Mouse (Mus musculus) large intestine, adult 2 months (tissue): ENCODE measurements around the gene Prps2. TPM values are rescaled to one million over a fixed set of nuclear protein-coding genes. Genes with fewer than 3 reads are reported as not detected.
"Not testable (repeated sequence)": the region's sequence is repeated elsewhere in the genome, so short reads cannot be mapped to it uniquely, and the experiment has no call there.

Experiments
- DNase-seq: peaks from one replicate; pipeline ENCODE4 v3.0.0-alpha.2; 2012; ENCODE audit warnings: low read depth, low spot score
- WGBS: fragments of 180-500 bp; shearing (Covaris S2); methylation state at CpG from one replicate; pipeline ENCODE4 v1.1.7; 2018; 5-methylcytosine and 5-hydroxymethylcytosine counted together
- polyA plus RNA-seq: library from polyadenylated mRNA; depleted of rRNA; stranded (reverse); fragments of >200 nt; gene quantifications from 2 replicates; pipeline ENCODE4 v1.2.3, GENCODE M21; 2012; rRNA removed

Gene Prps2
- polyA plus RNA-seq = 7.1 and 13.3 TPM in 2 replicates

GRCm38 (mm10) chrX:167382047-167382853 is at the start of gene Prps2:
Gene Prps2, minus strand, starts transcription at chrX:167382749.
- WGBS = 15% methylated on average over 46 of the region's 47 CpGs
- no peak for DNase-seq

DNA sequence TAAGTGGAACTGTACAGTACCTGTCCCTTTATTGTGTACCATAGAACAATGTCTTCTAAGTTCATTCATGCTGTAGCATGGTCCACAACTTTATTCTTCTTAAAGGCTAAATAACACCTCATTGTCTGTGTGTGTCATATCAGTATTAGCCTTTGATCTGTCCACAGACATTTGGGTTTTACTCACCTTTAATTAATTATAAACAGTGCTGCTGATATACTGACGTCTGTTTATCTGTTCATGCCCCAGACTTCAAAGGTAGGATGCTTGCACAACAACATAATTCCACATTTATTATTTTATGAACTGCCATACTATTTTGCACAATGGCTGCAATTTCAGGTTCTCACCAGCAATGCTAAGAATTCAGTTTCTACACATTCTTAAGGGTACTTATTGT is 35.1 kb upstream of the Prps2 start:
- WGBS = 26% methylated on average over 1 of the region's 1 CpGs
- DNase-seq = no peak

DNA sequence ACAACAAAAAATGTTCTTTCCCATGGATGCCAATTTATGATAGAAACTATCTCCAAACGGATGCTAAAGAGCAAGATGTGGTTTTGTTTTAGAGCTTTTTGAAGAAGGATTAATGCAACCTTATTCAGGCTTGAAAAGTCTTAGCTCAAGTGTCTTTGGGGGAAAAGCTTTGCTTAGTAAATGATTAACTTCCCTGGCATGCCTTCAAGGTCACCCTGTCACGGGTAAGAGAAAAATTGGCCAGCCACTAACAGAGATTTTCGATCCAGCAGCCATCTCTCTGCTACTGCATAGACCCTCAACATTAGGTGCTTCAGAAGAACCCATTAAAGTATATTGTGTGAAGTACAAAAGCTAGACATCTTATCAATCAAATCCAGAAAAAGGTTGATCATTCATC is 12.4 kb upstream of the Prps2 start:
- no peak for DNase-seq
- 36% methylated on average over 3 of the region's 3 CpGs for WGBS

DNA sequence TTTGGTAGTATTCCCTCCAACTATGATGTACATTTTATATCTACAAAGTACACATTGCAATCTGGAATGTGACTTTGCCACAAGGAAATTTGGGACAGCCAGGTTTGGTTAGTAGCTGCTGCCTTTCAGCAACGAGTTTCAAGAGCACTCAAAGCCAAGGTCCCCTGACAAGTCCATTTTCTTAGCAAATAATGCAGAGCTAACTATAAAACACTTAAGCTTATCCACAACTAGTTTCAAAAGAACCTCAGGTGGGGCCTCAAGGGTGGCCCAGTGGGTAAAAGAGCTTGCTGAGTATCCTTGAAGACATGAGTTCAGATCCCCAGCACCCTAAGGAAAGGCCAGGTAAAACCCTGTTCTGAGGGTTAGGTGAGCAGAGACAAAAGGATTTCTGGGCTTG is 4.1 kb upstream of the Prps2 start:
- WGBS = 29% methylated on average over 1 of the region's 1 CpGs
- no peak for DNase-seq

- WGBS = 28% methylated on average over 7 of the region's 7 CpGs
- DNase-seq = peak; percentile 8
These were observed 271 bp upstream of the Prps2 start for GRCm38 (mm10) chrX:167382854-167383186.

DNA sequence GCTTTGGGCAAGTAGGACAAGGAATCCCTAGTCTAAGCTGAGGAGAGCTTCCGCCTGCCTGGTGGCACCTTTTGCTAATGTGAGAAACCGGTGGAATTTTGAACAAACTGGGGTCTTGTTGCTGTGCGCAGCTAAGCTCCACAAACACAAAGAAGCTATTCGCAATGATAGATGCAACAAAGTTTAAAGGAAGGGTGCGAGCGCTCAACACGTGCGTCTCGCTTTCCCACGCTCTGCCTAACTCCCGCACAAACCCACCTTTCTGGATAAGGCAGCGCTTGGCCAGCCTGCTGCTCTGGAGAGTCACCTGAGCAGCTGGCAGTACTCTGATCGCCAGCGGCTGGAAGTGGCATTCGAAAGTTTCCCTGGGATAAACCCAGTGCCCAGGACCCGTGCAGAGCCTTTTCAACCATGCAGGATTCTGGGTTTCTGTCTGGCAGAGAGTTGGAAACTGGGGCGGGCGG is 934 bp downstream of the Prps2 start:
- WGBS = 23% methylated on average over 18 of the region's 18 CpGs
- DNase-seq = no peak

- 80% methylated on average over 4 of the region's 4 CpGs for WGBS
- DNase-seq = no peak
These were observed 2.5 kb downstream of the Prps2 start for GRCm38 (mm10) chrX:167380073-167380472.

GRCm38 (mm10) chrX:167361231-167361630 is 21.3 kb downstream of the Prps2 start:
- 85% methylated on average over 3 of the region's 3 CpGs for WGBS
- DNase-seq = not testable (repeated sequence)

DNA sequence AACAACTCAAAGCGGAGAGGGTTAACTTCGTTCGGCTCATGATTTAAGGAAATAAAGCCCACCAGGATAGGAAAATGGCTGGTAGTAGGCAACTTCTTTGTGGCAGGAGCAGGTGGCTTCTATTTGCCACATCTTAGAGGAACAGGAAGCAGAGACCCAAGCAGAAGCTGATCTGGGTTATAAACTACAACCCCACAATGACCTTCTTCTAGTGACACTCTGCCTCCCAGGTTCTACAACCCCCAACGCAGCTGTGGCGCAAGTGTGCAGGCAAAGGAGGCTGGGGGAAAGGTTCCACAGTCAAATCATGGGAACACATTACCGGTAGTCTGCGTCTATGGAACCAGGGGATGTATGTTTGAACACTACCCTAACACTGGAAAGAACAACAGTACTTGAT is 22.8 kb downstream of the Prps2 start:
- 87% methylated on average over 7 of the region's 7 CpGs for WGBS
- no peak for DNase-seq

DNA sequence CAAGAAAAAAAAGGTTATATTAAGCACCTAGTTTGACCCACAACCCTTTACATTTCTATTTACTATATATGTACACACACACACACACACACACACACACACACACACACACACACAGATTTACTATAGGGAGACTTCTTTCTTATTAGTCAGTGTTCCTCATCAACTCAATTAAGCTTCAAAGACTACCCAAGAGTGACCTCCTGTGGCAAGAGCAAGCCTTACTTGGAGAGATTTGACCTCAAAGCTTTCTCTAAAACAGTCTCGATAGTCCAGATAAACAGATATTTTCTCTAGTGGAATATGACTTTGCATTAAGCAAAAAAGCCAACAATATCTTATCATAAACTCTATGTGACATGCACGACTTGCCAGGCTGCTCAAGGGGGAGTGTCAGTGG is 25.1 kb downstream of the Prps2 start:
- 57% methylated on average over 2 of the region's 2 CpGs for WGBS
- no peak for DNase-seq

- WGBS = 66% methylated on average over 3 of the region's 3 CpGs
- DNase-seq = no peak
These were observed 26.6 kb downstream of the Prps2 start for GRCm38 (mm10) chrX:167355965-167356364.

- no peak for DNase-seq
- 90% methylated on average over 2 of the region's 2 CpGs for WGBS
These were observed 28.9 kb downstream of the Prps2 start for GRCm38 (mm10) chrX:167353617-167354016.

DNA sequence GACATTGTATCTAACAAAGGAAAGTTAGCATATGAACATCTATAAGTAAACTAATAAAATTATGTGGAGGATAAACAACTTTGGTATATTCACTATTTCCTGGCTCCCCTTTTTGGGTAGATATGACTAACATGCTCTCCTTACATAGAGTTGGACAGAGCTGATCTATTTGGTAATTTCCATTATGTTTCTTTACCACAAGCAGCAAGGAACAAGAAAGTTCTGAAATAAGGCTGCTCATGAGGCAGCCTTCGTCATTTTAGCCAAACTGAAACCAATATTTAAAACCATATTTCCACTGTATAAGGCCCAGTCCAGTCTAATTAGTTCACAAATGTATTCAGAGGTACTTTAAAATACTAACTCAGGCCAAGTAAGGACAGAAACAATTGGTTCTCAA is 36.1 kb downstream of the Prps2 start:
- no peak for DNase-seq
- WGBS = 76% methylated on average over 1 of the region's 1 CpGs

DNA sequence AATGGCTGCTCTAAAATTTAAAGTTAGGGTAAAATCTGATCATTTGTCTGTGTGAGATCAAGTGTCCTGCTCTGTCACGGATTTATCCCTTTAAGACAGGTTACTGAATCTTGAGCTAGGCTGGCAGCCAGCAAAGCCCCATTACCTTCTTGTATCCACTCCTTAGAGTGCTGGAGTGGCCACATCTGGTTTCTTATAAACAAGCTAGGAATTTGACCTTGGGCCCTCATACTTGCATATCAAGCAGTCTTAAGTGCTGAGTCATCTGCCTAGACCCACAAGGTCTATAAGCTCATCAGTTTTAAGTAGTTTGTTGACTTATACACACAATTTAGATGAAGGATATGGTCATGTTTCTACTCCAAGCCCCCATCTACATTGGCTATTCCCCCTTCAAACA is 38.2 kb downstream of the Prps2 start:
- DNase-seq = no peak
- WGBS = 83% methylated on average over 1 of the region's 1 CpGs

DNA sequence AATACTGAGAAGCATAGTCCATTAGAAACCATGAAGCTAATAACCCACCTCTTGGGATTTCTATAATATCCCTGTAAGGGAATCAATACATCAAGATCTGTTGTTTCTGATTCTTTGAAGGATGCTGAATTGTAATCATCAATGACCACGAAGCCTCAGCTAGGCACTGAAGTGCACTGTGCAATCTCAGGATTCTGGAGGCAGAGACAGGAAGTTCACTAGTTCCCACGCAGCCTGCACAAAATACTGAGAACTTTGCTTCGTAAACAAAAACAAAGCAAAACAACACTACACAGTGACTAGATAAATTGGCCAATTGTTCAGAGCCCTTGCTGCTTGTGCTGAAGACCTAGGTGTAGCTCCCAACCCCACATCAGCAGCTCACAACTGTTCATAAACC is 40.7 kb downstream of the Prps2 start:
- no peak for DNase-seq
- 80% methylated on average over 3 of the region's 3 CpGs for WGBS

GRCm38 (mm10) chrX:167340190-167340589 is 42.4 kb downstream of the Prps2 start:
- 90% methylated on average over 2 of the region's 2 CpGs for WGBS
- no peak for DNase-seq

- DNase-seq = no peak
- WGBS = 91% methylated on average over 1 of the region's 1 CpGs
These were observed 44.6 kb downstream of the Prps2 start for GRCm38 (mm10) chrX:167337990-167338389.

- DNase-seq = no peak
- WGBS = 77% methylated on average over 1 of the region's 1 CpGs
These were observed 48.0 kb downstream of the Prps2 start for GRCm38 (mm10) chrX:167334571-167334970.

GRCm38 (mm10) chrX:167332607-167333006 is 49.9 kb downstream of the Prps2 start:
- DNase-seq = no peak
- 69% methylated on average over 1 of the region's 1 CpGs for WGBS

DNA sequence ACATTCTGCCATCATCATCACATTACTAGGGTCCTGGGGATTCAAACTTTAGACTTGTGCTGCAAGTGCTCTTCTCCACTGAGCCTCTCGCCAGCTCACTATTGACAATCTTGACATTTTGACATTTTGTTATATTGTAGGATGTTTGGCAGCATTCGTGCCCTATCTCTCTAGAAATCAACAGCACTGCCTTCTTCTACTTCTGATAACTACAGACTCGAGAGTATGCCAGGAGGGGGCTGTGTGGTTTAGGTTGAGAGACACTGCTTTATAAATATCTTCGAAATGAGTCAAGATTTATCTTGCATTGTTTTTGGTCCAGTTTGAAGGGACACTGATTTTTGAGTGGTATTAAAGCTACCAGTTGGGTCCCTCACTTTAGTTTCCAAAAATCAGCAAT is 51.6 kb downstream of the Prps2 start:
- WGBS = 67% methylated on average over 4 of the region's 4 CpGs
- no peak for DNase-seq

DNA sequence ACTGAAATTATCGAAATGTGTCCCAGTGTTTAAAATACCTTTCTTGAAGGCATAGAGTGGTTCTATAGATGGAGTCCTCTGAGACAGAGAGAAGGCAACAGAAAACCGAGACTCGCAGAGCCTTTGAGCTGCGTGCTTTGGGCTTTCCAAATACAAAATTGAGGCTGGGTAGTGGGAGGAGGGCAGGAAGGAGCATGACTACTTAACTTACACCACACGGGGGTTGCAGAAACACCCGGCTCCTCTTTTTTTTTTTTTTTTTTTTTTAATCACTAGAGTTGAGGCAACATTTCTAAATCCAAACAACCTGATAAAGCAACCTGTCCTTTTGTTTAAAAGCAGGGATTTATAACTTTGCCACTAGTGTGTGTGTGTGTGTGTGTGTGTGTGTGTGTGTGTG is 52.1 kb downstream of the Prps2 start, which contains the start of gene Tlr7:
Tlr7 (minus strand) TSS at position 160 of the 400 bp plus-strand sequence.
- DNase-seq = no peak
- WGBS = 69% methylated on average over 6 of the region's 6 CpGs

DNA sequence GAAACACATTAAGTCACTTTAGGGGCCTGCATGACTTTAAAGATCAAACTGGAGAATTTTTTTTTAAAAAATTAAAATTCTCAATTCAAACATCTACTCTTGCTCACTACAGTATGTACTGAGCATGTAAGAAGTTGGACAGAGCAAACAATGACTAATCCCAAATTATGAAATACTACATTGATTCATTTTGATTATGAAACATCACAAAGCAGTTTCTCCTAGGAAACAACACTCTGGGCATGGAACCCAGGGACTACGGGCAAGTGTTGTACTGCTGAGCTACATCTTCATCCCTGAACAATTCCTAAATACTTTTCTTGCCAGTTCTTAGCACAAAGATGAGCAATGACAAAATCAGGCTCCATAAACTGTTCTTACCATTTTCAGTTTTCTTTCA is 52.9 kb downstream of the Prps2 start:
- WGBS = 65% methylated on average over 1 of the region's 1 CpGs
- DNase-seq = no peak
